Mouse (Mus musculus): ENCODE data around the gene Sdr42e1.
A peak's percentile ranks its signal among the peaks of the same experiment; 100 is the strongest.

Sdr42e1 gene

GRCm38 (mm10) chr8:117660358-117661031, 13.0 kb downstream of the Sdr42e1 start:
- ATAC-seq (ENCODE audit: low TSS enrichment) = peak; percentile 73

GRCm38 (mm10) chr8:117658990-117659389, 14.5 kb downstream of the Sdr42e1 start:
- no peak for ATAC-seq (ENCODE audit: low TSS enrichment)

- no peak for ATAC-seq (ENCODE audit: low TSS enrichment)
Measured at GRCm38 (mm10) chr8:117652318-117652717, 21.2 kb downstream of the Sdr42e1 start.

GRCm38 (mm10) chr8:117646440-117646839, 27.0 kb downstream of the Sdr42e1 start:
- no peak for ATAC-seq (ENCODE audit: low TSS enrichment)

- no peak for ATAC-seq (ENCODE audit: low TSS enrichment)
Measured at GRCm38 (mm10) chr8:117646020-117646419, 27.5 kb downstream of the Sdr42e1 start.

GRCm38 (mm10) chr8:117645486-117645885, 28.0 kb downstream of the Sdr42e1 start:
- ATAC-seq (ENCODE audit: low TSS enrichment) = no peak

- no peak for ATAC-seq (ENCODE audit: low TSS enrichment)
Measured at GRCm38 (mm10) chr8:117639631-117640030, 33.9 kb downstream of the Sdr42e1 start.

GRCm38 (mm10) chr8:117637462-117637861, 36.0 kb downstream of the Sdr42e1 start:
- no peak for ATAC-seq (ENCODE audit: low TSS enrichment)

- ATAC-seq (ENCODE audit: low TSS enrichment) = no peak
Measured at GRCm38 (mm10) chr8:117634406-117634805, 39.1 kb downstream of the Sdr42e1 start.

GRCm38 (mm10) chr8:117632532-117632931, 41.0 kb downstream of the Sdr42e1 start:
- no peak for ATAC-seq (ENCODE audit: low TSS enrichment)

GRCm38 (mm10) chr8:117627096-117627495, 46.4 kb downstream of the Sdr42e1 start:
- no peak for ATAC-seq (ENCODE audit: low TSS enrichment)

- ATAC-seq (ENCODE audit: low TSS enrichment) = peak; percentile 90
Measured at GRCm38 (mm10) chr8:117626040-117626838, 47.2 kb downstream of the Sdr42e1 start.

GRCm38 (mm10) chr8:117612861-117613260, 60.6 kb downstream of the Sdr42e1 start:
- ATAC-seq (ENCODE audit: low TSS enrichment) = no peak
